Mouse (Mus musculus): ENCODE data around the gene Abcd2.

DNA sequence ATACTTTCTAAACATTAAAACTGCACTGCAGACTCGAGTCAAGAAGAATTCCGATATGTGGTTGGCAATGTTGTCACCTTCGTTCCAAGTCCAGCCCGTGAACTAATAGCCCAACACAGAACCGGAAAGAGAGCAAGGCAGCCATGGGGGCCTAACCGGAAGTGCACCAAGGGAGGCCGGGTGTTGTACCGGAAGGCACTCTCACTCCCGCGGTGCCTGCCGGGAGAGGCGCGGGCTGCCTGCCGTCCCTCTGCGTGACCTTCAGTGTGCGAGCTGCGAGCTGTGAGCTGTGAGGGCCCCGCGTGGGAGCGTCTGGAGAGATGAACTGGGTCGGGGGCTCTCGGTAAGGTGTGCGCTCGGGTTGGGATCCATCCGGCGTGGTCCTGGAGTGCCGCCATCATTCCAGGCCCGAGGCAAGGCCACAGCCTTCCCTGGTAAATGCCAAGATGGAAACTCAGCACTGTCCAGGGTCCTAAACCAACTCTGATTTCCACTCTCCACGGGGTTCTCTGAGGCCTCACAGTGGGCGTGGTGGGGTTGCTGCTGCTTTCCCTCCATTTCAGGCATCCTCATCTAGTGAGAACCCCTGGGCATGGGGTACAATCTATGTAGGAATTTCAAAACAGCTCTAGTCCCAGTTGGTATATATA, 7.8 kb upstream of the Abcd2 start, which contains the start of gene CN725425:
- TF ChIP-seq CTCF (conservative IDR thresholded peaks at IDR 0.05; ENCODE audit: low read length): no peak
- TF ChIP-seq NANOG (IDR thresholded peaks at IDR 0.05; ENCODE audit: borderline replicate concordance, low read length): no peak
